Mouse (Mus musculus): ENCODE results near the gene Ush2a. TPM values are rescaled to one million over a fixed set of nuclear protein-coding genes. Genes with fewer than 3 reads are reported as not detected.

The Ush2a gene
- polyA plus RNA-seq, 1 experiment from 2014 or later = 0.15 TPM

- Histone ChIP-seq H3K4me3 (no peak overlapping the region), H3K27me3 (ENCODE audit: insufficient read depth, poor library complexity, severe bottlenecking) (no peaks in the 10 kb centered on the region), H3K36me3 (no peaks in the 10 kb centered on the region), H3K4me1 (no peaks in the 10 kb centered on the region), H3K27ac (no peak overlapping the region), H3K9me3 (no peaks in the 10 kb centered on the region)
- no peak for DNase-seq (ENCODE audit: low spot score)
- 79% methylated on average over 4 of the region's 4 CpGs for WGBS
Observed at GRCm38 (mm10) chr1:188320204-188320603, 58.4 kb downstream of the Ush2a start.

- Histone ChIP-seq H3K9me3 (no peaks in the 10 kb centered on the region), H3K4me3 (no peak overlapping the region), H3K4me1 (no peaks in the 10 kb centered on the region), H3K27me3 (ENCODE audit: insufficient read depth, poor library complexity, severe bottlenecking) (no peaks in the 10 kb centered on the region), H3K27ac (no peak overlapping the region), H3K36me3 (no peaks in the 10 kb centered on the region)
- no peak for DNase-seq (ENCODE audit: low spot score)
- 80% methylated on average over 7 of the region's 7 CpGs for WGBS
Observed at GRCm38 (mm10) chr1:188321534-188321933, 59.7 kb downstream of the Ush2a start.

DNA sequence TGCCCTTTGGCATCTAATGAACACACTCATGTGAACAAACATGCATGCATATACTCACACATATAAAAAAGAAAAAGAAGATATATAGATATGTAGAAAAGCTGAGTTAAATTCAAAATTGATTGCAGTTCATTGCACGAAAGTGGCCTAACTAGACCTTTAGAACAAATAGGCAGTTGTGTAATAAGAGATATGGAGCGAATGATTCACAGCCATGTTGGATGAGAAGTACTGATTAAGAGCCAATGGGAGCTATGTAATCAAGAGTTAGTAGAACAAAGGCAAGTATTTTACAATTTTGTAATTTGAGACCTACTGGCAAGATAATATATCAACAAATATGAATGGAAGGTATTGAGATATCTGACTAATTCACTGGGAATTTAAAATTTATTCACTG is 68.6 kb downstream of the Ush2a start:
- no peak for DNase-seq (ENCODE audit: low spot score)
- no peaks in the 10 kb centered on the region for H3K27me3 ChIP-seq (ENCODE audit: insufficient read depth, poor library complexity, severe bottlenecking)
- 83% methylated on average over 2 of the region's 2 CpGs for WGBS

GRCm38 (mm10) chr1:188333936-188334335 is 72.1 kb downstream of the Ush2a start:
- Histone ChIP-seq H3K4me1 (no peaks in the 10 kb centered on the region), H3K36me3 (no peaks in the 10 kb centered on the region), H3K9me3 (no peaks in the 10 kb centered on the region), H3K27ac (no peak overlapping the region), H3K27me3 (ENCODE audit: insufficient read depth, poor library complexity, severe bottlenecking) (no peaks in the 10 kb centered on the region), H3K4me3 (no peak overlapping the region)
- DNase-seq (ENCODE audit: low spot score) = no peak
- 75% methylated on average over 2 of the region's 2 CpGs for WGBS

More for the DNA sequence above, 68.6 kb downstream of the Ush2a start:
- H3K4me1 ChIP-seq = no peaks in the 10 kb centered on the region
- no peak overlapping the region for H3K27ac ChIP-seq
- H3K4me3 ChIP-seq = no peak overlapping the region
- H3K9me3 ChIP-seq = no peaks in the 10 kb centered on the region
- H3K36me3 ChIP-seq = no peaks in the 10 kb centered on the region

DNA sequence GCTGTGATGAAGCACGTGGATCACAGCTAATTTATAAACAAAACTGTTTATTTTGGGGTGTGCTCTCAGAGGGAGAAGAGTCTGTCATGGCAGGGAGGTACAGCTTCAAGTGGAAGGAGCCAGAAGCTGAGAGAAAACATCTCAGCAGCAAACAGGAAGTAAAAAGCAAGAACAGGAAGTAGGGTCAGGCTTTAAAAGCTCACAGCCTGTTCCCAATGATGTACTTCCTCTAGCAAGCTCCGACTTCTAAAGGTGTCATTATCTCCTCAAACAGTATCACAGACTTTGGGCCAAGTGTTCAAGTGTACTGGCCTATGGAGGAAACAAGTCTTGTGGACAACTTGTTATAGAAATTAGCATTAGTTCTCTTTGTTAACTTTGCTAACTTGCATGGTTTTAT is 85.9 kb downstream of the Ush2a start:
- no peak overlapping the region for H3K4me3 ChIP-seq
- no peaks in the 10 kb centered on the region for H3K9me3 ChIP-seq
- H3K27me3 ChIP-seq (ENCODE audit: insufficient read depth, poor library complexity, severe bottlenecking) = no peaks in the 10 kb centered on the region
- H3K27ac ChIP-seq = no peak overlapping the region
- no peak for DNase-seq (ENCODE audit: low spot score)
- WGBS = 52% methylated on average over 2 of the region's 2 CpGs
- no peaks in the 10 kb centered on the region for H3K36me3 ChIP-seq
- no peaks in the 10 kb centered on the region for H3K4me1 ChIP-seq

GRCm38 (mm10) chr1:188354726-188355125 is 92.9 kb downstream of the Ush2a start:
- Histone ChIP-seq H3K9me3 (no peaks in the 10 kb centered on the region), H3K4me1 (no peaks in the 10 kb centered on the region)
- 79% methylated on average over 2 of the region's 2 CpGs for WGBS

DNA sequence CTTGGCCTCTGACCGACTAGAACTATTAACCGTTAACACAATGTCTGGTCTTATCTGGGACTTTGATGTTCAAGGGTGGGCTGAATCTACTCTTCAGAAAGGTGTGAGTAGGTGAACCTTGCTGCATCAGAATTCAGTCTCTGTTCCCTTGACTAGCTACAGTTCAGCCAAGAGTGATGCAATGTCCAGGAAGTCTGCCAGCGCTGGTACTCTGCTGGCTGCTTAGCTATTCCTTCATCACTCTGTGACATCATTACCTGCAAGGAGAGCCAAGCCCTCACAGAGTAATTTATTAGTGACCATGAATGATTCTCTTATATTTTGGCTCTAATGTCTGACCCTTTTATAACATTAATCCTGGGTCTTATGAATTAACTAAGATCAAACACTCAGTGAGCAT is 101.7 kb downstream of the Ush2a start:
- Histone ChIP-seq H3K4me1 (no peaks in the 10 kb centered on the region), H3K36me3 (no peaks in the 10 kb centered on the region), H3K27me3 (ENCODE audit: insufficient read depth, poor library complexity, severe bottlenecking) (no peaks in the 10 kb centered on the region), H3K4me3 (no peak overlapping the region), H3K9me3 (no peaks in the 10 kb centered on the region), H3K27ac (no peak overlapping the region)
- 71% methylated on average over 3 of the region's 3 CpGs for WGBS
- DNase-seq (ENCODE audit: low spot score) = no peak

More at GRCm38 (mm10) chr1:188354726-188355125, 92.9 kb downstream of the Ush2a start:
- Histone ChIP-seq H3K27ac (no peak overlapping the region), H3K36me3 (no peaks in the 10 kb centered on the region), H3K4me3 (no peak overlapping the region), H3K27me3 (ENCODE audit: insufficient read depth, poor library complexity, severe bottlenecking) (no peaks in the 10 kb centered on the region)
- DNase-seq (ENCODE audit: low spot score) = no peak

GRCm38 (mm10) chr1:188385180-188385579 is 123.4 kb downstream of the Ush2a start:
- WGBS = 43% methylated on average over 1 of the region's 1 CpGs
- Histone ChIP-seq H3K27me3 (ENCODE audit: insufficient read depth, poor library complexity, severe bottlenecking) (no peaks in the 10 kb centered on the region), H3K4me1 (peaks cover 35% of the 10 kb centered on the region), H3K36me3 (no peaks in the 10 kb centered on the region), H3K4me3 (no peak overlapping the region), H3K9me3 (no peaks in the 10 kb centered on the region), H3K27ac (peak overlapping the region; percentile 69)
- DNase-seq (ENCODE audit: low spot score) = no peak

DNA sequence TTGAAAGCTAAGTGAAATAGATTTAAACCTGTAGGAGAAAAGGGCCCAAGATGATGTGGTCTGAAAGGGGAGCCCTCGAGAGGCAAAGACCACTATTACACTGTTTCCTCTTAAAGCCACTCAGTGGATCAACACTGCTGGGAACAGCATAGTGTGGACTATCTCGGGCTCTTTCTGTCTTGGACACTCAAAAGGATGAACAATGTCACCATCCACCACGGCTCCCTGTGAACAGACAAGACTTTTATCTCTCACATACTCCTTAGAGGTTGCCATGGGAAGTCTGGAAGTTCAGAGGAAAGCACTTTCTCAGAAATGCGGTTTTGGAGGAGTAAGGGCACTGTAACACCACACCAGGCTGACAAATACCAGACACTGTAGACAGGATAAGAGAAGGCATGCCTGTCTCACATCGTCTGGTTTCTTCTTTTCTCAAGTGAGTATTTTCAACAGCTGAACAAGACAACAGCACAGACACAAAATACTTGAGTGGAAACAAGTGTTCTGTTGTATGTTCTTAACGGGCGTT is 124.0 kb downstream of the Ush2a start:
- H3K27ac ChIP-seq = no peak overlapping the region
- DNase-seq (ENCODE audit: low spot score) = peak; percentile 87
- no peaks in the 10 kb centered on the region for H3K36me3 ChIP-seq
- no peak overlapping the region for H3K4me3 ChIP-seq
- no peaks in the 10 kb centered on the region for H3K27me3 ChIP-seq (ENCODE audit: insufficient read depth, poor library complexity, severe bottlenecking)
- 15% methylated on average over 7 of the region's 7 CpGs for WGBS
- H3K4me1 ChIP-seq = peaks cover 38% of the 10 kb centered on the region
- H3K9me3 ChIP-seq = no peaks in the 10 kb centered on the region

- no peak overlapping the region for H3K27ac ChIP-seq
- DNase-seq (ENCODE audit: low spot score) = no peak
- H3K4me1 ChIP-seq = peaks cover 38% of the 10 kb centered on the region
- no peaks in the 10 kb centered on the region for H3K9me3 ChIP-seq
- H3K36me3 ChIP-seq = no peaks in the 10 kb centered on the region
- H3K27me3 ChIP-seq (ENCODE audit: insufficient read depth, poor library complexity, severe bottlenecking) = no peaks in the 10 kb centered on the region
- H3K4me3 ChIP-seq = no peak overlapping the region
- 91% methylated on average over 3 of the region's 3 CpGs for WGBS
Observed at GRCm38 (mm10) chr1:188387321-188387720, 125.5 kb downstream of the Ush2a start.

GRCm38 (mm10) chr1:188387820-188388471 is 126.1 kb downstream of the Ush2a start:
- no peak for DNase-seq (ENCODE audit: low spot score)
- WGBS = 37% methylated on average over 2 of the region's 2 CpGs
- peaks cover 38% of the 10 kb centered on the region for H3K4me1 ChIP-seq
- H3K27ac ChIP-seq = no peak overlapping the region
- no peaks in the 10 kb centered on the region for H3K27me3 ChIP-seq (ENCODE audit: insufficient read depth, poor library complexity, severe bottlenecking)
- H3K4me3 ChIP-seq = no peak overlapping the region
- no peaks in the 10 kb centered on the region for H3K36me3 ChIP-seq
- no peaks in the 10 kb centered on the region for H3K9me3 ChIP-seq

DNA sequence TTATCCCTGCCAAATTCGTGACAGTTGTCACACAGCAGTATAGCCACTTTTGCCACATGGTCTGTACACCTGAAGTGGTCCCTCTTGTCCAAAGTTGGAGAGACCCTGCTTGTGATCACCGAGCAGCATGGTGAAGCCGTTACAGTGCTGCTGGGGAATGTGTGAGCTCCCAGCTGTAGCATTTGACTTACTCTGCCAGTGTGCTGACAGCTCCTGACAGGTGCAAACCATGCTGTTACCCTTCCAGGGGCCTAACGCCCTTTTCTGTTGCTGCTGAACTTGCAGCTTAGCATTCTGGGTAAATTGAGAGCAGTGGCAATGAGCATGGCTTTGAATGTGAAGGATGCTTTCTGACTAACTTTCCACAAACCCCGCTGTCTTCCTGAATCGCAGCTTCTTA is 128.3 kb downstream of the Ush2a start:
- peak; percentile 85 for DNase-seq (ENCODE audit: low spot score)
- 42% methylated on average over 6 of the region's 6 CpGs for WGBS
- no peaks in the 10 kb centered on the region for H3K9me3 ChIP-seq

DNA sequence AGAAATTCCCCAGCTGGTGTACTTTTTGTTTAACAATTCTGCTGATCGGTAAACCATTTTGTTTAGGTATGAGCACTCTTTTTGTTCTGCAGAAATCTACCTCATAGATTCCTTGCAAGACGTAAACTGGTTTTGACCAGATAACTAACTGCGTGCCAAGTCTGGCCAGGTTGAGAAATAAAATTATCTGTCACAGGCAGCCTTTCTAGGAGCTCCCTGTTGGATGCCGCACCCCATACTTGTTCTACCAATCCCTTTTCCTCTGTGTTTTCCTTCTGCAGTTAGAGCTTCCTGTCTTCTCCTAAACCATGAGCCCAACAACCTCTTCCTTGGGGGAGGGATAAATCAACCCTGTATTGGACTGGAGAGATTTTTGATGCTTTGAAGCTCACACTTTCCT is 145.4 kb downstream of the Ush2a start:
- no peaks in the 10 kb centered on the region for H3K9me3 ChIP-seq
- 87% methylated on average over 4 of the region's 4 CpGs for WGBS
- no peak overlapping the region for H3K4me3 ChIP-seq

More for the DNA sequence above, 128.3 kb downstream of the Ush2a start:
- Histone ChIP-seq H3K27ac (no peak overlapping the region), H3K36me3 (no peaks in the 10 kb centered on the region), H3K4me1 (peaks cover 32% of the 10 kb centered on the region), H3K27me3 (ENCODE audit: insufficient read depth, poor library complexity, severe bottlenecking) (no peaks in the 10 kb centered on the region), H3K4me3 (no peak overlapping the region)

More for the DNA sequence above, 145.4 kb downstream of the Ush2a start:
- Histone ChIP-seq H3K27ac (no peak overlapping the region), H3K36me3 (no peaks in the 10 kb centered on the region), H3K4me1 (peaks cover 10% of the 10 kb centered on the region; the same call in 1 of the 2 replicates), H3K27me3 (ENCODE audit: insufficient read depth, poor library complexity, severe bottlenecking) (no peaks in the 10 kb centered on the region)
- no peak for DNase-seq (ENCODE audit: low spot score)

All from heart, embryonic 10.5 days (tissue).